Mouse (Mus musculus) stomach, embryonic 16.5 days (tissue): ENCODE measurements around the gene Acbd3. TPM values are rescaled to one million over a fixed set of nuclear protein-coding genes. Genes with fewer than 3 reads are reported as not detected.

Experiments used
- polyA plus RNA-seq: library from polyadenylated mRNA; unstranded; fragments of >200 nt; fragmentation: Nextera tagmentation; extraction: Ambion mirVana; gene quantifications from 2 replicates; pipeline ENCODE4 v1.2.1, GENCODE M21; 2015

The Acbd3 gene
- polyA plus RNA-seq, 1 experiment from 2014 or later, result 21.0 TPM

Other genes with a start within 250 kb of the Acbd3 start
- gene Stum, start 242.5 kb upstream of the Acbd3 start, polyA plus RNA-seq, result 1.1 and 1.5 TPM in 2 replicates
- gene Parp1, start 157.1 kb upstream of the Acbd3 start, polyA plus RNA-seq, result 105 and 116 TPM in 2 replicates
- gene Lin9, start 84.9 kb upstream of the Acbd3 start, polyA plus RNA-seq, result 15.3 and 15.9 TPM in 2 replicates
- gene Mixl1, start 29.0 kb upstream of the Acbd3 start, polyA plus RNA-seq, result not detected in 2 replicates
- 1,948 and 2,131 TPM in 2 replicates for gene H3f3a, start 87.9 kb downstream of the Acbd3 start, polyA plus RNA-seq
- 34.9 and 36.5 TPM in 2 replicates for gene Sde2, start 125.1 kb downstream of the Acbd3 start, polyA plus RNA-seq
- gene Lefty2, start 167.1 kb downstream of the Acbd3 start, polyA plus RNA-seq, result 0.35 TPM in 1 of 2 replicates, not detected in the other
- 99.6 and 105 TPM in 2 replicates for gene Pycr2, start 178.2 kb downstream of the Acbd3 start, polyA plus RNA-seq
- 4.0 and 4.2 TPM in 2 replicates for gene Lefty1, start 209.0 kb downstream of the Acbd3 start, polyA plus RNA-seq
- gene Tmem63a, start 216.3 kb downstream of the Acbd3 start, polyA plus RNA-seq, result 29.2 and 35.3 TPM in 2 replicates